Mouse (Mus musculus): ENCODE measurements around the gene Cbll1. TPM values are rescaled to one million over a fixed set of nuclear protein-coding genes. Genes with fewer than 3 reads are reported as not detected.

Gene Cbll1
- total and polyA plus RNA-seq, 2 experiments from 2014 or later = 14.5 to 16.3 TPM

DNA sequence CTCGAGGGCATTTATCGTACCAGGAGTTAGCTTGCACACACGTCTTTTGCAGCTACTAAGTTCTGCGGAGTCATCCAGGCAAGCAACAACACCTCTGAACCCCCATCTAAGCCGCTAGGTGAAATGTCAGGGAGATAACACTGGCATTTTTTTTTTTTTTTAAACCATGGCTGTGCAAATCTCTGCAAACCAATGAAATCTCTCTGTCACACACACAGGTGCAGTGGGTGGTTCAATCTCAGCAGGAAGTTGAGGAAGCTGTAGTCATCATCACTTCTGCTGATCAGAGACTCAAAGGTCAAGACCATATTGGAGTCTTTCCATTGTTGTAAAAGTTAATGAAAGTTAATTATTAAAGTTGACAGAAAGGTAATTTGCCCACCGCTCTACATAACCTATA, 61.6 kb downstream of the Cbll1 start:
- no peak overlapping the region for H3K4me2 ChIP-seq (ENCODE audit: low read depth, low read length)
- TF ChIP-seq CTCF (IDR thresholded peaks at IDR 0.05; ENCODE audit: low read depth) = no peak
- no peaks in the 10 kb centered on the region for H3K27me3 ChIP-seq (ENCODE audit: insufficient read depth, low read length)
- no peak overlapping the region for H3K4me3 ChIP-seq (ENCODE audit: low read length)
- H3K36me3 ChIP-seq (ENCODE audit: insufficient read depth, low read length) = no peaks in the 10 kb centered on the region
- no peaks in the 10 kb centered on the region for H3K4me1 ChIP-seq (ENCODE audit: insufficient read depth, low read length)
- DNase-seq (ENCODE audit: low spot score) = no peak
- H3K27ac ChIP-seq = no peak overlapping the region
- H3K9me3 ChIP-seq (ENCODE audit: low read length) = no peaks in the 10 kb centered on the region
- H3K9ac ChIP-seq (replicated peaks; ENCODE audit: low read length) = no peak overlapping the region
- 84% methylated on average over 6 of the region's 6 CpGs for WGBS
- ATAC-seq = no peak

Other genes with a start within 250 kb of the Cbll1 start
- 30.9 and 36.0 TPM in 2 replicates for gene Lamb1, start 234.4 kb downstream of the Cbll1 start, total RNA-seq (2014; rRNA removed)
- 11.7 and 12.1 TPM in 2 replicates for gene Lamb1, start 234.4 kb downstream of the Cbll1 start, polyA plus RNA-seq (2015; fragmentation: Nextera tagmentation; extraction: Ambion mirVana)
- 28.4 and 39.5 TPM in 2 replicates for gene Dld, start 148.2 kb downstream of the Cbll1 start, total RNA-seq (2014; rRNA removed)
- 128 and 138 TPM in 2 replicates for gene Dld, start 148.2 kb downstream of the Cbll1 start, polyA plus RNA-seq (2015; fragmentation: Nextera tagmentation; extraction: Ambion mirVana)
- 0.18 TPM in 1 of 2 replicates, not detected in the other for gene Slc26a3, start 108.7 kb downstream of the Cbll1 start, total RNA-seq (2014; rRNA removed)
- gene Slc26a3, start 108.7 kb downstream of the Cbll1 start, polyA plus RNA-seq (2015; fragmentation: Nextera tagmentation; extraction: Ambion mirVana) = 0.05 and 0.08 TPM in 2 replicates
- not detected in 2 replicates for gene Slc26a4, start 60.4 kb upstream of the Cbll1 start, total RNA-seq (2014; rRNA removed)
- 0.04 and 0.09 TPM in 2 replicates for gene Slc26a4, start 60.4 kb upstream of the Cbll1 start, polyA plus RNA-seq (2015; fragmentation: Nextera tagmentation; extraction: Ambion mirVana)
- 5.1 and 9.6 TPM in 2 replicates for gene Bcap29, start 135.0 kb upstream of the Cbll1 start, total RNA-seq (2014; rRNA removed)
- gene Bcap29, start 135.0 kb upstream of the Cbll1 start, polyA plus RNA-seq (2015; fragmentation: Nextera tagmentation; extraction: Ambion mirVana) = 38.2 and 39.1 TPM in 2 replicates
- 1.4 and 2.2 TPM in 2 replicates for gene Dus4l, start 155.2 kb upstream of the Cbll1 start, total RNA-seq (2014; rRNA removed)
- 7.7 and 8.7 TPM in 2 replicates for gene Dus4l, start 155.2 kb upstream of the Cbll1 start, polyA plus RNA-seq (2015; fragmentation: Nextera tagmentation; extraction: Ambion mirVana)
- gene Cog5, start 155.3 kb upstream of the Cbll1 start, total RNA-seq (2014; rRNA removed) = 38.3 and 46.9 TPM in 2 replicates
- 17.6 and 18.4 TPM in 2 replicates for gene Cog5, start 155.3 kb upstream of the Cbll1 start, polyA plus RNA-seq (2015; fragmentation: Nextera tagmentation; extraction: Ambion mirVana)
- 19.4 and 24.7 TPM in 2 replicates for gene Gpr22, start 214.3 kb upstream of the Cbll1 start, total RNA-seq (2014; rRNA removed)
- 15.1 and 16.2 TPM in 2 replicates for gene Gpr22, start 214.3 kb upstream of the Cbll1 start, polyA plus RNA-seq (2015; fragmentation: Nextera tagmentation; extraction: Ambion mirVana)